Mouse (Mus musculus) brain, embryonic 14.5 days (tissue): Measurements from ENCODE around the gene Cpped1.

Experiments
- CTCF ChIP-seq: fragments of 200-500 bp; IDR thresholded peaks from 2 replicates; pipeline ENCODE4 v1.5.1; 2012; ENCODE audit warnings: inconsistent platforms, mild to moderate bottlenecking, moderate library complexity, borderline replicate concordance; ENCODE audit not compliant: insufficient read depth, insufficient read length; ENCODE audit errors: extremely low read depth
- POLR2A ChIP-seq: fragments of 200-500 bp; IDR thresholded peaks from 2 replicates; pipeline ENCODE4 v1.6.1; 2012; ENCODE audit warnings: mild to moderate bottlenecking, inconsistent platforms, borderline replicate concordance; ENCODE audit not compliant: poor library complexity, insufficient read depth, insufficient read length, severe bottlenecking; ENCODE audit errors: extremely low read depth

DNA sequence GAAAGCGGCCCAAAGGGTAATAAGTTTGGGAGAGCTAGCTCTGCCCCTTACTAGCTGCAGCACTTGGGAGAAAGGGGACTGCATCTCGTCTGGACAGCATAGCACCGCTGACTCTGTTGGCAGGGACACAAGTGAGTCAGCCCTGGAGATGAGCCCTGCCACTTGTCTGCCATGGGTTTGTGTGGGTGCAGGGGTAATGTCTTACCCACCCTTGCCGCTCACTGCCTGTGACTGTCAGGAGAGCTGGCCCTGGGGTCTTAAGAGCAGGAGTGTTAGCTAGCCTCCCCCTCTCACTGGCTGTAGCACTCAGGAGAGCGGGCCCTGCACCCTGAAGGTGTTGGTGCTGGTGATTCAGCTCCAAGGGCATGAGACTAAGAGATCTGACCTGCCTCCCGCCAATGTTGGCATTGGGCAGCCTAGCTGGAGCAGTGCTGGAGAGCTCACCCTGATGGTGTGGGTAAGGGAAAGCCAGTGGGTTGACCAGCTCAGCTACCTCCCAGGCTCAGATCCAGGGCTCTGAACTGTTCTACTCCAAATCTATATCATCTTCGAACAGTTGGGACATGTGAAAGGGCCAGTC is 107.2 kb downstream of the Cpped1 start:
- TF ChIP-seq POLR2A (no peak), CTCF (no peak)
